ENCODE assay signal across 12 mouse cellular contexts in the genomic region with DNA sequence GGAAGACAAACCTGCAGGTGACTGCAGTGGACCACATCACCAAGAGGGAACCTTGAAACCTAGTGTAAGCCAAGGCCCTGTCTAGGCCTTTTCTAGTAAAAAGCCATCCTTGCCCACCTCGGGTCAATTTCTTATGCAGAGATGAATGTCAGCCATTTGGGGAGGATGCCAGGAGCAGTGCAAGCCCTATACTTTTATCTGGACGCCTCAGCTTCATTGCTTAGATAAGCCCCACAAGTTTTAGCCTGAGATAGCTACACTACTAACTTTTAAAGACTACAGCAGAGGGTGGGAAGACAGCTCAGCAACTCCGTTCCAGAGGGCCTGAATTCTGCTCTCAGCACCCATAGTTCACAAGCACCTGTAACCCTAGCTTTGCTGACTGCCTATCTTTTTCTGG. TPM values are rescaled to one million over a fixed set of nuclear protein-coding genes. Genes with fewer than 3 reads are reported as not detected.
A peak's percentile ranks its signal among the peaks of the same experiment; 100 is the strongest.
DNase-seq lines count a peak whose midpoint lies in the region; ATAC-seq and TF ChIP-seq lines count a peak whose summit lies in the region.
"Had no signal": no experiment of that assay in that cellular context is flagged by ENCODE, and none has a peak within 500 bp of the region (broad histone marks: within the 10 kb centered on the region; RNA-seq: fewer than 3 reads in every experiment).

No protein-coding gene starts in this region.

- no peak for DNase-seq in hindbrain, embryonic 14.5 days (ENCODE audit: low spot score)
- no peak for DNase-seq in left cerebral cortex, adult 8-10 months (ENCODE audit: low spot score in 2 of 2)
- no peak for DNase-seq in thymus, postnatal 14 days
- DNase-seq in left cerebral cortex, postnatal 25 days (ENCODE audit: low spot score in 2 of 2): no peak
- DNase-seq: gastrocnemius, adult 2 months; heart, postnatal 4 days; right cerebral cortex, postnatal 14 days had no signal

- 88% methylated on average over 3 of the region's 3 CpGs for WGBS in hindbrain, embryonic 12.5 days
- 93% methylated on average over 3 of the region's 3 CpGs for WGBS in hindbrain, embryonic 14.5 days
- 59% methylated on average over 3 of the region's 3 CpGs for WGBS in bone marrow, adult 2 months
- WGBS in embryonic facial prominence, embryonic 13.5 days: 89% methylated on average over 3 of the region's 3 CpGs
- WGBS in liver, embryonic 16.5 days (ENCODE audit: insufficient replicate concordance): 25% methylated on average over 3 of the region's 3 CpGs

- H3K27ac ChIP-seq in hindbrain, embryonic 12.5 days: 0 out of 2 replicates have a peak overlapping the region, but pooled peaks have one; percentile 3
- no peak overlapping the region for H3K27ac ChIP-seq in hindbrain, embryonic 14.5 days
- peak overlapping the region; percentile 78 for H3K27ac ChIP-seq in bone marrow, adult 2 months (ENCODE audit: control insufficient read depth, insufficient read depth, low read depth, low read length, poor library complexity)
- H3K27ac ChIP-seq in embryonic facial prominence, embryonic 13.5 days: 0 out of 2 replicates have a peak overlapping the region, but pooled peaks have one; percentile 16
- H3K27ac ChIP-seq in liver, embryonic 16.5 days (ENCODE audit: low read length): peak overlapping the region; percentile 96

- H3K4me3 ChIP-seq in hindbrain, embryonic 12.5 days: no peak overlapping the region
- H3K4me3 ChIP-seq in hindbrain, embryonic 14.5 days (replicated peaks; ENCODE audit: low read length): no peak overlapping the region
- peak overlapping the region; percentile 23 for H3K4me3 ChIP-seq in bone marrow, adult 2 months (replicated peaks; ENCODE audit: control insufficient read depth, low read depth, low read length)
- H3K4me3 ChIP-seq in embryonic facial prominence, embryonic 13.5 days: 0 out of 2 replicates have a peak overlapping the region, but pooled peaks have one; percentile 100
- H3K4me3 ChIP-seq in liver, embryonic 16.5 days (ENCODE audit: low read depth, low read length): peak overlapping the region; percentile 97

- H3K4me2 ChIP-seq in hindbrain, embryonic 12.5 days (replicated peaks): peak overlapping the region; percentile 99; the same call in 1 of the 2 replicates
- no peak overlapping the region for H3K4me2 ChIP-seq in hindbrain, embryonic 14.5 days (replicated peaks)
- peak overlapping the region; percentile 92; the same call in 1 of the 2 replicates for H3K4me2 ChIP-seq in embryonic facial prominence, embryonic 13.5 days
- peak overlapping the region; percentile 96 for H3K4me2 ChIP-seq in liver, embryonic 16.5 days (ENCODE audit: low read depth, low read length)

- peaks cover 25% of the 10 kb centered on the region for H3K36me3 ChIP-seq in hindbrain, embryonic 12.5 days
- H3K36me3 ChIP-seq in hindbrain, embryonic 14.5 days (replicated peaks; ENCODE audit: control insufficient read depth, insufficient read depth): peaks cover 24% of the 10 kb centered on the region
- peaks cover 41% of the 10 kb centered on the region for H3K36me3 ChIP-seq in embryonic facial prominence, embryonic 13.5 days
- H3K36me3 ChIP-seq in liver, embryonic 16.5 days (ENCODE audit: control insufficient read depth, insufficient read depth): peaks cover 17% of the 10 kb centered on the region

- no peak for TF ChIP-seq POLR2A in bone marrow, adult 2 months (IDR thresholded peaks at IDR 0.05; ENCODE audit: borderline replicate concordance, control insufficient read depth, low read depth, low read length)

- no peaks in the 10 kb centered on the region for H3K27me3 ChIP-seq in hindbrain, embryonic 12.5 days
- H3K27me3 ChIP-seq in hindbrain, embryonic 14.5 days (ENCODE audit: control insufficient read depth, insufficient read depth, low read length): no peaks in the 10 kb centered on the region
- H3K27me3 ChIP-seq in embryonic facial prominence, embryonic 13.5 days: no peaks in the 10 kb centered on the region
- H3K27me3 ChIP-seq in liver, embryonic 16.5 days (ENCODE audit: control insufficient read depth, insufficient read depth, low read depth, low read length): no peaks in the 10 kb centered on the region

- TF ChIP-seq CTCF in bone marrow, adult 2 months (IDR thresholded peaks at IDR 0.05; ENCODE audit: control insufficient read depth, insufficient read depth, low read length): no peak

- H3K9me3 ChIP-seq in hindbrain, embryonic 12.5 days (replicated peaks): no peaks in the 10 kb centered on the region; the same call in 1 of the 2 replicates
- no peaks in the 10 kb centered on the region for H3K9me3 ChIP-seq in hindbrain, embryonic 14.5 days (ENCODE audit: control insufficient read depth, low read length)
- H3K9me3 ChIP-seq in embryonic facial prominence, embryonic 13.5 days: 0 out of 2 replicates have a peak, but pooled peaks cover 3% of the 10 kb centered on the region
- no peaks in the 10 kb centered on the region for H3K9me3 ChIP-seq in liver, embryonic 16.5 days (replicated peaks; ENCODE audit: control insufficient read depth, low read length)

- no peak overlapping the region for H3K9ac ChIP-seq in hindbrain, embryonic 12.5 days
- no peak overlapping the region for H3K9ac ChIP-seq in hindbrain, embryonic 14.5 days
- peak overlapping the region; percentile 99; the same call in 1 of the 2 replicates for H3K9ac ChIP-seq in embryonic facial prominence, embryonic 13.5 days
- H3K9ac ChIP-seq in liver, embryonic 16.5 days (ENCODE audit: low read depth, low read length): peak overlapping the region; percentile 95

- H3K4me1 ChIP-seq in hindbrain, embryonic 12.5 days: peaks cover 33% of the 10 kb centered on the region
- peaks cover 32% of the 10 kb centered on the region for H3K4me1 ChIP-seq in hindbrain, embryonic 14.5 days (replicated peaks; ENCODE audit: control insufficient read depth, insufficient read depth, low read length)
- H3K4me1 ChIP-seq in bone marrow, adult 2 months (ENCODE audit: control insufficient read depth, insufficient read depth, low read length): peaks cover 8% of the 10 kb centered on the region
- peaks cover 35% of the 10 kb centered on the region for H3K4me1 ChIP-seq in embryonic facial prominence, embryonic 13.5 days
- H3K4me1 ChIP-seq in liver, embryonic 16.5 days (ENCODE audit: control insufficient read depth, low read depth, low read length): peaks cover 52% of the 10 kb centered on the region

- intact Hi-C loops in left cerebral cortex, postnatal 25 days (cut with DNase I): loop anchor here (5.0 kb wide), 1 partner anchor 107 kb away; a partner anchor contains a TSS

- ATAC-seq in hindbrain, embryonic 12.5 days (ENCODE audit: low FRiP score): no peak
- no peak for ATAC-seq in hindbrain, embryonic 14.5 days (ENCODE audit: low FRiP score)
- no peak for ATAC-seq in embryonic facial prominence, embryonic 13.5 days (ENCODE audit: insufficient number of reproducible peaks, insufficient read depth, low FRiP score, low TSS enrichment, low read depth)
- ATAC-seq in liver, embryonic 16.5 days (ENCODE audit: low read depth): peak; percentile 79

RNA-seq across cellular contexts. Expression of a gene that starts 1.0 kb away (rescaled TPM):
- polyA plus RNA-seq in hindbrain, embryonic 12.5 days (2016; fragmentation: Nextera tagmentation; extraction: Ambion mirVana): 41.7 and 43.8 TPM in 2 replicates
- 12.7 and 12.9 TPM in 2 replicates for polyA plus RNA-seq in hindbrain, embryonic 14.5 days (2014; fragmentation: Nextera tagmentation; extraction: Ambion mirVana)
- polyA plus RNA-seq in bone marrow, adult 2 months (2011; ENCODE audit: insufficient read depth, insufficient read length, low replicate concordance, missing spikeins): 71.6 and 93.5 TPM in 2 replicates
- polyA plus RNA-seq in embryonic facial prominence, embryonic 13.5 days (2015; fragmentation: Nextera tagmentation; extraction: Ambion mirVana): 26.0 and 30.3 TPM in 2 replicates
- polyA plus RNA-seq in liver, embryonic 16.5 days (2015; fragmentation: Nextera tagmentation; extraction: Ambion mirVana): 9.5 and 11.3 TPM in 2 replicates
- 100 to 1,000 TPM; 118 to 134 (median 124) TPM for total RNA-seq in left cerebral cortex, adult 8-10 months (2022)
- 100 to 1,000 TPM; 122 TPM for total RNA-seq in left cerebral cortex, postnatal 25 days (2021)

RNA-seq across cellular contexts. Expression of a gene that starts 13.2 kb away (rescaled TPM):
- 0.30 TPM in 1 of 2 replicates, not detected in the other for polyA plus RNA-seq in hindbrain, embryonic 12.5 days (2016; fragmentation: Nextera tagmentation; extraction: Ambion mirVana)
- 0.13 and 0.16 TPM in 2 replicates for polyA plus RNA-seq in hindbrain, embryonic 14.5 days (2014; fragmentation: Nextera tagmentation; extraction: Ambion mirVana)
- 2.8 and 3.0 TPM in 2 replicates for polyA plus RNA-seq in bone marrow, adult 2 months (2011; ENCODE audit: insufficient read depth, insufficient read length, low replicate concordance, missing spikeins)
- 0.67 and 0.83 TPM in 2 replicates for polyA plus RNA-seq in embryonic facial prominence, embryonic 13.5 days (2015; fragmentation: Nextera tagmentation; extraction: Ambion mirVana)
- 0.48 and 0.59 TPM in 2 replicates for polyA plus RNA-seq in liver, embryonic 16.5 days (2015; fragmentation: Nextera tagmentation; extraction: Ambion mirVana)
- 1 to 10 TPM; 1.6 to 1.9 (median 1.8) TPM for total RNA-seq in left cerebral cortex, adult 8-10 months (2022)
- total RNA-seq in left cerebral cortex, postnatal 25 days (2021): 1 to 10 TPM in 1 of 2 experiments, under 1 TPM in 1; 0.27 to 1.1 TPM

RNA-seq across cellular contexts. Expression of a gene that starts 13.5 kb away (rescaled TPM):
- 121 and 145 TPM in 2 replicates for polyA plus RNA-seq in hindbrain, embryonic 12.5 days (2016; fragmentation: Nextera tagmentation; extraction: Ambion mirVana)
- polyA plus RNA-seq in hindbrain, embryonic 14.5 days (2014; fragmentation: Nextera tagmentation; extraction: Ambion mirVana): 141 and 157 TPM in 2 replicates
- 52.9 and 74.3 TPM in 2 replicates for polyA plus RNA-seq in bone marrow, adult 2 months (2011; ENCODE audit: insufficient read depth, insufficient read length, low replicate concordance, missing spikeins)
- polyA plus RNA-seq in embryonic facial prominence, embryonic 13.5 days (2015; fragmentation: Nextera tagmentation; extraction: Ambion mirVana): 169 and 174 TPM in 2 replicates
- 71.1 and 74.2 TPM in 2 replicates for polyA plus RNA-seq in liver, embryonic 16.5 days (2015; fragmentation: Nextera tagmentation; extraction: Ambion mirVana)
- 10 to 100 TPM; 44.2 to 59.5 (median 51.3) TPM for total RNA-seq in left cerebral cortex, adult 8-10 months (2022)
- total RNA-seq in left cerebral cortex, postnatal 25 days (2021): 10 to 100 TPM; 43.7 to 47.1 TPM

RNA-seq across cellular contexts. Expression of a gene that starts 40.4 kb away (rescaled TPM):
- polyA plus RNA-seq in hindbrain, embryonic 12.5 days (2016; fragmentation: Nextera tagmentation; extraction: Ambion mirVana): 70.1 and 73.6 TPM in 2 replicates
- polyA plus RNA-seq in hindbrain, embryonic 14.5 days (2014; fragmentation: Nextera tagmentation; extraction: Ambion mirVana): 41.6 and 47.6 TPM in 2 replicates
- 64.7 and 98.2 TPM in 2 replicates for polyA plus RNA-seq in bone marrow, adult 2 months (2011; ENCODE audit: insufficient read depth, insufficient read length, low replicate concordance, missing spikeins)
- 61.2 and 73.9 TPM in 2 replicates for polyA plus RNA-seq in embryonic facial prominence, embryonic 13.5 days (2015; fragmentation: Nextera tagmentation; extraction: Ambion mirVana)
- polyA plus RNA-seq in liver, embryonic 16.5 days (2015; fragmentation: Nextera tagmentation; extraction: Ambion mirVana): 9.4 and 11.4 TPM in 2 replicates
- total RNA-seq in left cerebral cortex, adult 8-10 months (2022): 10 to 100 TPM; 74.8 to 89.4 (median 84.1) TPM
- 10 to 100 TPM; 70.9 to 81.0 TPM for total RNA-seq in left cerebral cortex, postnatal 25 days (2021)

RNA-seq across cellular contexts. Expression of a gene that starts 46.2 kb away (rescaled TPM):
- 0.23 TPM in 1 of 2 replicates, not detected in the other for polyA plus RNA-seq in hindbrain, embryonic 12.5 days (2016; fragmentation: Nextera tagmentation; extraction: Ambion mirVana)
- 0.98 and 1.1 TPM in 2 replicates for polyA plus RNA-seq in hindbrain, embryonic 14.5 days (2014; fragmentation: Nextera tagmentation; extraction: Ambion mirVana)
- polyA plus RNA-seq in bone marrow, adult 2 months (2011; ENCODE audit: insufficient read depth, insufficient read length, low replicate concordance, missing spikeins): not detected in 2 replicates
- 0.08 and 0.15 TPM in 2 replicates for polyA plus RNA-seq in embryonic facial prominence, embryonic 13.5 days (2015; fragmentation: Nextera tagmentation; extraction: Ambion mirVana)
- polyA plus RNA-seq in liver, embryonic 16.5 days (2015; fragmentation: Nextera tagmentation; extraction: Ambion mirVana): not detected in 2 replicates
- total RNA-seq in left cerebral cortex, adult 8-10 months (2022): 1 to 10 TPM in 2 of 4 experiments, under 1 TPM in 2; 0.83 to 1.7 (median 1.1) TPM
- total RNA-seq in left cerebral cortex, postnatal 25 days (2021): under 1 TPM; 0.64 to 0.87 TPM
- total RNA-seq: gastrocnemius, adult 2 months; heart, postnatal 4 days had no signal
- polyA plus RNA-seq: neural tube, embryonic 11.5 days had no signal

Comparison
In these comparisons a context has a peak if more than half of its experiments do, and no peak if none do; other contexts are left out.
1. H3K4me3 ChIP-seq: peak in bone marrow, adult 2 months (single experiment), embryonic facial prominence, embryonic 13.5 days (single experiment) and liver, embryonic 16.5 days (single experiment); none in hindbrain, embryonic 12.5 days (single experiment) and hindbrain, embryonic 14.5 days (single experiment).
2. H3K9ac ChIP-seq: peak in embryonic facial prominence, embryonic 13.5 days (single experiment) and liver, embryonic 16.5 days (single experiment); none in hindbrain, embryonic 12.5 days (single experiment) and hindbrain, embryonic 14.5 days (single experiment).